Mouse (Mus musculus) layer of hippocampus, adult 9-10 months (tissue): ENCODE results near the gene Syvn1.

Experiments used
- DNase-seq: peaks from one replicate; pipeline ENCODE4 v3.0.0; 2022; ENCODE audit warnings: low spot score

Syvn1 gene

GRCm38 (mm10) chr19:6068951-6069350, 22.6 kb downstream of the Syvn1 start:
- no peak for DNase-seq

DNA sequence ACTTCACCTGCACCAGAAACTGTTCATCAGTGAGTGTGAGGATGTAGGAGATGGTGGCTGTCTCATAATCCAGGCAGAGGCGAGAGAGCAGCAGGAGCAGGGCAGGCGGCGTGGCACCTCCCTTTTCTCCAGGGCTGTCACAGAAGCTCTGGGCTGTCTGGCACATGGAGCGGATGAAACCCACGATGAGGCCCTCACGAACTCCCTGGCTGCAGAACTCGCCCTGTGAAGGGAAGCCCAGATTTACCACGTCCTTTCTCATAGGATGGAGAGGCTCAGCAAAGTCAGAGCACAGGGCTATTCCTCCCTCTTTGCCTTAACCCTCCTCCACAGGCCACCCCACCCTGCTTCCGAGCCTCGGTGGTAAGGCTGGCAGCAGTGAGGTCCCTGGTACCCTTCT, 23.5 kb downstream of the Syvn1 start:
- DNase-seq: no peak

DNA sequence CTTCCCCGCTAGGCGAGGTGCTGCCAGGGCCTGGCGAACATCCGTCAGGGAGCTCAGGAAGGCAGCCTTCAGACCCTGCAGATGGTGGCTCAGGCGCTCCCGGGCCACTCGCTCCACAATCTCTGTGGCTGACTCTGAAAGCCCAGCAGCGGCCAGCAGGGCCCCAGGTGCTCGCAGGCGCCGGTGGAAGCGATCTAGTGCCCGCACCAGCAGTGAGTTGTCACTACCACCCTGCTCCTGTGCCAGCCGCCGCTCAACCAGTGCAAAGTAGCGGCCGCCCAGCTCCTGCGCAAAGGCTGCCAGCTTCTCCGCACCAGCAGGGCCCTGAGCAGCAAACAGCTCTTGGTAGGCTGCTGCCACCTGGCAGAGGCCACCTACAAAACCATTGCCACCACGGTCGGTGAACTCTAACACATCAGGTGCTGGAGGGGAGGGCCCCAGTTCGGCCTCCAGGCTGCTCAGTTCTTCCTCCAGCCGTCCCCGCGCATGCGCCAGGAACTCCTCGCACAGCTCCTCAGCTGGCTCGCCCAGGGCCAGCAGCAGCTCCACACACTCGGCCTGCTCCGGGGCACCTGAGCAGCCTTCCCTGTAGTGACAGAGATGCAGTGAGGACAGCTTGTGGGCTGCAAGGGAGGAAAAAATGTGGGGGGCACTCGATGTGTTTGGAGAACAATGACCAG, 24.3 kb downstream of the Syvn1 start:
- DNase-seq: no peak

DNA sequence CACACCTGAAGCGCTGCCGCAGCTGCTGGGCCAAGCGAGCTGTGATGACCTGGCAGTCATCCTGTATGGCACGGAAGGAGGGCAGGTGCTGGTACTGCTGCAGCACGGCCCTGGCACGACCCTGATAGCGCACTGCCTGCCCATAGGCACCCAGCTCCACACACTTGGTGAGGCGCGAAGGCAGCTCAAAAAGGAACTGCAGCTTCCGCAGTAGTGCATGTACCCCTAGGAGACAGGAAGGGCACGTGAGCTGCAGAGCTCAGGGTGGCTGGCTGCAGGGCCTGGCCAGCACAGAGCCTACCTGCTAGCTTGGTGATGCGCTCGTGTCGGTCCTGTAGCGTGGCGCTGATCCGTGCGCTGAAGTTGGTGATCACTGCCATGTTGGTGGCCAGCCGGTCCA, 24.9 kb downstream of the Syvn1 start:
- no peak for DNase-seq

- no peak for DNase-seq
These were observed 27.5 kb downstream of the Syvn1 start for GRCm38 (mm10) chr19:6073889-6074288.

- peak; percentile 82 for DNase-seq
These were observed 30.4 kb downstream of the Syvn1 start, which contains the start of gene Vps51 for GRCm38 (mm10) chr19:6076564-6077393. Gene Vps51, minus strand, starts transcription at chr19:6077231.

GRCm38 (mm10) chr19:6079983-6080480, 33.7 kb downstream of the Syvn1 start, which contains the start of gene Tmem262:
Gene Tmem262, plus strand, starts transcription at chr19:6080033.
- DNase-seq: no peak

DNA sequence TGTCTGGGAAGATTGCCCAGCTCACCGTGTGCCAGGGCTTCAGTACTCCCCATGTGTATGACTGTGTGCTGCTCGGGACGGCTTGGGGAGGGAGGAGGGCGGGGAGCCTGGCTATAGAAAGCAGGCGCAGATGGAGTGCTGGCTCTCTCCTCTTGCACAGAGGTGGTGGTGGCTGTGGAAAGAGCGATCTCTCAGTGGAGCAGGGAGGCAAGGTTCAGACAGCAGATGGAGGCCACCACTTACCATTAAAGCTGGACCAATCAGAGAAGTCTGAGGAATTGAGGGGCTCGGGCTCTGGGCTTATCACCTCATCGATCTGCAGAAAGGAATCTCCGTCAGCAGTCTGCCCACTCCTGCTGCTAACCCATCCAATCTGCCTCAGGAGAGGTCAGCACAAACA, 35.8 kb downstream of the Syvn1 start, which contains the start of gene Gm28374:
Gene Gm28374, minus strand, starts transcription at position 101 of the 400 bp plus-strand sequence.
- no peak for DNase-seq

- peak; percentile 94 for DNase-seq
These were observed 38.3 kb downstream of the Syvn1 start, which contains the start of the genes Zfpl1 and Cdca5 for GRCm38 (mm10) chr19:6084478-6085248. Gene Zfpl1, minus strand, starts transcription at chr19:6084956. Gene Cdca5, plus strand, starts transcription at chr19:6084983.

- DNase-seq: no peak
These were observed 39.1 kb downstream of the Syvn1 start for GRCm38 (mm10) chr19:6085417-6085879.

GRCm38 (mm10) chr19:6088841-6089240, 42.5 kb downstream of the Syvn1 start:
- no peak for DNase-seq

GRCm38 (mm10) chr19:6094119-6094518, 47.7 kb downstream of the Syvn1 start, which contains the start of gene AC131692.1:
Gene AC131692.1, plus strand, starts transcription at chr19:6094419.
- no peak for DNase-seq

DNA sequence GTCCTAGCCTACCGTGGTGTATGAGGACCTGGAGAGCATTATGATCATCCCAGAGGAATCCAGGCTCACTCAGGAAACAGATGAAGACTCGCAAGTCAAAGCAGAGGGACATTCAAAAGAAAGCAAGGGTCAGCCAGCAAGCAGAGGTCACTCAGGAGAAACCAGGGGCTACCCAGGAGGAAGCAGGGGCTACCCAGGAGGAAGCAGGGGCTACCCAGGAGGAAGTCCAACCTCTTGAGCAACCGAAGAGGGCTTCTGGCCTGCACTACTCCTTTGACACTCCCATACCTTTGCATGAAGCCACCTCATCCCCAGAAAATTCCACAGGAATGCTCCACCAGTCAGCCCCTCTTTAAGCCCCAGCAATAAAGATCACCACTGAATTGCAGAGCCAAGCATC, 51.5 kb downstream of the Syvn1 start:
- DNase-seq: no peak

GRCm38 (mm10) chr19:6101186-6101585, 54.8 kb downstream of the Syvn1 start:
- DNase-seq: no peak

DNA sequence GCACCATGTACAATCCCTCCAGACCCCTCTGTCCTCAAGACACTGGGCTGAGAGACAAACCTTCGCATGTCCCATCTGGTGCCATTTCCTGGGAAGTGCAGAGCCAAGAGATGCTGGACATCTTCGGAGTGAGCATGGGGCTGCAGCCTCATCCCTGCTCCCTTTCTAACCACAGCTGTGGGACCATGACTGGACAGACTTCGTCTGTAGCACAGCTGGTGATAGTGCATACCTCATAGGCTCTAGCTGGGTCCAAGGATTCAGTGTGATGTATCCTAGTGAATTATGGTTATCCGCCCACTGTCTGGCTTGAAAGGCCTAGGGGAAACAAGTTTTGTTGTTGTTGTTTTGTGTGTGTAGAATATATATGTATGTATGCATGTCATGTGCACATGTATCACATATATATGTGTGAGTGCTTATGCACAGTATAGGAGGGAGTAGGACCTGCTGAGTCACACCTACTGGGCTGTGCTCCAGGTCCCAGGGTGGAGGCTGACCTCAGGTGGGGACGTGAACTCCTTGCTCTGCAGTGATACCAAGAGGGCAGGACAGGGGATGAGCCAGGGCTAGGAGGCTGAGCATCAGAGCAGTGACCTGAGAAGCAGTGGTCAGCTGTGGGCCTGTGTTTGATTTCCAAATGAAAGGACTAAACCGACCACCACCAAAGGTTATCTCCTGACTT, 55.9 kb downstream of the Syvn1 start:
- no peak for DNase-seq
